Mouse (Mus musculus) myocyte (in vitro differentiated cells): ENCODE measurements around the gene Traf3.

Source experiments
- CEBPB ChIP-seq: IDR thresholded peaks from 2 replicates; pipeline ENCODE4 v1.6.1; 2011; ENCODE audit warnings: mild to moderate bottlenecking, moderate library complexity; ENCODE audit not compliant: poor library complexity, insufficient read depth, severe bottlenecking
- MYOD1 ChIP-seq, 3 experiments: IDR thresholded peaks; one replicate each; pipeline ENCODE4 v1.6.1; 2011; ENCODE audit warnings: control low read depth in 2 of 3, low read depth in 2 of 3, mild to moderate bottlenecking in 2 of 3, moderate library complexity in 1 of 3; ENCODE audit not compliant: insufficient read length in 2 of 3, control insufficient read depth in 1 of 3
- MYOG ChIP-seq, 3 experiments: IDR thresholded peaks; one replicate each; pipeline ENCODE4 v1.6.1; 2011; ENCODE audit warnings: control low read depth in 2 of 3, low read depth in 2 of 3, mild to moderate bottlenecking in 2 of 3; ENCODE audit not compliant: insufficient read length in 2 of 3, control insufficient read depth in 1 of 3, insufficient read depth in 1 of 3
- POLR2A ChIP-seq: IDR thresholded peaks from one replicate; pipeline ENCODE4 v1.6.1; 2011; ENCODE audit warnings: low read depth, mild to moderate bottlenecking, control low read depth, moderate library complexity; ENCODE audit not compliant: insufficient read length
- REST ChIP-seq: IDR thresholded peaks from one replicate; pipeline ENCODE4 v1.6.1; 2011; ENCODE audit warnings: mild to moderate bottlenecking, control low read depth, moderate library complexity; ENCODE audit not compliant: insufficient read depth, insufficient read length
- SRF ChIP-seq: IDR thresholded peaks from one replicate; pipeline ENCODE4 v1.6.1; 2011; ENCODE audit warnings: low read depth; ENCODE audit not compliant: control insufficient read depth, insufficient read length
- TCF12 ChIP-seq: IDR thresholded peaks from one replicate; pipeline ENCODE4 v1.6.1; 2011; ENCODE audit warnings: mild to moderate bottlenecking, control low read depth; ENCODE audit not compliant: poor library complexity, insufficient read depth, severe bottlenecking
- TCF3 ChIP-seq: IDR thresholded peaks from one replicate; pipeline ENCODE4 v1.6.1; 2011; ENCODE audit warnings: low read depth, control low read depth; ENCODE audit not compliant: insufficient read length
- USF1 ChIP-seq: IDR thresholded peaks from one replicate; pipeline ENCODE4 v1.6.1; 2011; ENCODE audit warnings: low read depth, mild to moderate bottlenecking, control low read depth, moderate library complexity

DNA sequence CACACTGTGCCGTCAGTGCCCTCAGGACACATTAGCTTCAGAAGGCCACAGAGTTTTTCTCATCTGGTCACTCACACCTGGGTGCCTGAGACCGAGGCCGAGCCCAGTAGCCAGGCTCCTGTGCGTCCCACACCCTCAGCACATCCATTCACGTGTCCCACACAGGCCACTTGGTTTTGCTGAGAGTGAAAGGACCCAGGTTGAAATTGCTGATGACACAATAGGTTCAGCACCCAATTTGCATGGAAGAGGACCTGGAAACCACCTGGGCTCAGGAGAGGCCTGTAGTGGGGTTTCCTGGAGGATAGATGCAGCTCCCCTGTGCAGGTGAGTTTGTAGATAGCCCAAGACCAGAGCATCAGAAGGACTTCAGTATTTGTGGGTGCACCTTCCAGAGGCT is 72.2 kb downstream of the Traf3 start:
- TF ChIP-seq TCF3 (no peak), POLR2A (no peak), TCF12 (no peak), CEBPB (no peak), REST (no peak), USF1 (no peak), MYOG (IDR thresholded peaks at IDR 0.05; ENCODE audit: control insufficient read depth in 1 of 3, insufficient read depth in 1 of 3, insufficient read length in 2 of 3, low read depth in 2 of 3) (no peak), MYOD1 (IDR thresholded peaks at IDR 0.05; ENCODE audit: control insufficient read depth in 1 of 3, insufficient read length in 2 of 3, low read depth in 2 of 3) (no peak), SRF (no peak)
